Mouse (Mus musculus) forebrain, embryonic 14.5 days (tissue): ENCODE results near the gene Was. TPM values are rescaled to one million over a fixed set of nuclear protein-coding genes. Genes with fewer than 3 reads are reported as not detected.
"Not testable (repeated sequence)": the region's sequence is repeated elsewhere in the genome, so short reads cannot be mapped to it uniquely, and the experiment has no call there.

ENCODE experiments used
- ATAC-seq: fragments of 200-750 bp; cut with Nextera tagmentation; 2 replicates; pipeline ENCODE4 v1.8.0; 2017; ENCODE audit warnings: mild to moderate bottlenecking, moderate library complexity
- DNase-seq: peaks from one replicate; pipeline ENCODE4 v3.0.0-alpha.2; 2015; ENCODE audit warnings: low spot score
- H3K27ac ChIP-seq: fragments of 300-500 bp; sonication (generic); 2 replicates; pipeline ENCODE4 v1.5.1; 2014; ENCODE audit warnings: low read depth, mild to moderate bottlenecking, control low read depth, low read length, moderate library complexity
- H3K27me3 ChIP-seq: fragments of 300-500 bp; sonication (generic); replicated peaks from 2 replicates; pipeline ENCODE4 v1.6.1; 2014; ENCODE audit warnings: low read length, control low read depth, mixed read lengths; ENCODE audit not compliant: control insufficient read depth, insufficient read depth
- H3K36me3 ChIP-seq: fragments of 300-500 bp; sonication (generic); 2 replicates; pipeline ENCODE4 v1.6.1; 2014; ENCODE audit warnings: low read length, control low read depth; ENCODE audit not compliant: control insufficient read depth, insufficient read depth
- H3K4me1 ChIP-seq: fragments of 300-500 bp; sonication (generic); 2 replicates; pipeline ENCODE4 v1.6.1; 2014; ENCODE audit warnings: antibody characterized with exemption, low read length, control low read depth; ENCODE audit not compliant: control insufficient read depth, insufficient read depth
- H3K4me2 ChIP-seq: fragments of 300-500 bp; sonication (generic); 2 replicates; pipeline ENCODE4 v1.6.1; 2014; ENCODE audit warnings: mild to moderate bottlenecking, control low read depth, low read length
- H3K4me3 ChIP-seq: fragments of 300-500 bp; sonication (generic); 2 replicates; pipeline ENCODE4 v1.5.1; 2014; ENCODE audit warnings: low read depth, low read length, control low read depth
- H3K9ac ChIP-seq: fragments of 300-500 bp; sonication (generic); 2 replicates; pipeline ENCODE4 v1.6.1; 2014; ENCODE audit warnings: mild to moderate bottlenecking, low read length, control low read depth, moderate library complexity
- H3K9me3 ChIP-seq: fragments of 300-500 bp; sonication (generic); replicated peaks from 2 replicates; pipeline ENCODE4 v1.6.1; 2016; ENCODE audit warnings: low read length, control low read depth, mixed read lengths; ENCODE audit not compliant: control insufficient read depth
- WGBS: fragments of 180-500 bp; shearing (Covaris S2); extraction: QIAGEN DNeasy Blood & Tissue Kit; methylation state at CpG from one replicate; pipeline ENCODE4 v1.1.7; 2014; 5-methylcytosine and 5-hydroxymethylcytosine counted together
- polyA plus RNA-seq: library from polyadenylated mRNA; unstranded; fragments of >200 nt; fragmentation: Nextera tagmentation; extraction: Ambion mirVana; gene quantifications from 2 replicates; pipeline ENCODE4 v1.2.1, GENCODE M21; 2014

Was gene
- polyA plus RNA-seq, 1 experiment from 2014 or later: 0.15 TPM

GRCm38 (mm10) chrX:8089746-8090145, 552 bp downstream of the Was start:
- DNase-seq: no peak
- H3K27me3 ChIP-seq: no peaks in the 10 kb centered on the region
- ATAC-seq: no peak
- no peaks in the 10 kb centered on the region for H3K9me3 ChIP-seq
- H3K9ac ChIP-seq: no peak overlapping the region
- H3K4me1 ChIP-seq: no peaks in the 10 kb centered on the region
- H3K4me3 ChIP-seq: no peak overlapping the region
- no peak overlapping the region for H3K4me2 ChIP-seq
- H3K27ac ChIP-seq: no peak overlapping the region
- WGBS: 93% methylated on average over 3 of the region's 3 CpGs
- no peaks in the 10 kb centered on the region for H3K36me3 ChIP-seq

- no peaks in the 10 kb centered on the region for H3K9me3 ChIP-seq
- no peak overlapping the region for H3K4me2 ChIP-seq
- H3K27ac ChIP-seq: no peak overlapping the region
- H3K36me3 ChIP-seq: no peaks in the 10 kb centered on the region
- no peaks in the 10 kb centered on the region for H3K27me3 ChIP-seq
- no peaks in the 10 kb centered on the region for H3K4me1 ChIP-seq
- ATAC-seq (no peak), DNase-seq (no peak)
- no peak overlapping the region for H3K9ac ChIP-seq
- WGBS: 89% methylated on average over 8 of the region's 8 CpGs
- no peak overlapping the region for H3K4me3 ChIP-seq
These were observed 4.7 kb downstream of the Was start for GRCm38 (mm10) chrX:8085611-8086010.

- Histone ChIP-seq H3K9ac (no peak overlapping the region), H3K27me3 (no peaks in the 10 kb centered on the region), H3K4me2 (no peak overlapping the region), H3K36me3 (no peaks in the 10 kb centered on the region), H3K4me3 (no peak overlapping the region), H3K9me3 (no peaks in the 10 kb centered on the region), H3K4me1 (no peaks in the 10 kb centered on the region), H3K27ac (no peak overlapping the region)
- DNase-seq (no peak), ATAC-seq (no peak)
- 86% methylated on average over 6 of the region's 6 CpGs for WGBS
These were observed 5.5 kb downstream of the Was start for GRCm38 (mm10) chrX:8084771-8085259.

GRCm38 (mm10) chrX:8075104-8075503, 15.2 kb downstream of the Was start:
- Histone ChIP-seq H3K27me3 (no peaks in the 10 kb centered on the region), H3K36me3 (peaks cover 12% of the 10 kb centered on the region), H3K9ac (peak overlapping the region; percentile 51), H3K4me2 (peak overlapping the region; percentile 53), H3K9me3 (no peaks in the 10 kb centered on the region), H3K27ac (peak overlapping the region; percentile 65; the same call in 1 of the 2 replicates), H3K4me1 (no peaks in the 10 kb centered on the region), H3K4me3 (peak overlapping the region; percentile 31)
- 43% methylated on average over 3 of the region's 3 CpGs for WGBS
- ATAC-seq (peak; percentile 25; the same call in 1 of the 2 replicates), DNase-seq (no peak)

- peak within 1 kb of the TSS; percentile 82 for H3K27ac ChIP-seq
- peak within 1 kb of the TSS; percentile 51 for H3K4me3 ChIP-seq
- no peaks in the 10 kb centered on the region for H3K4me1 ChIP-seq
- WGBS: 30% methylated on average over 46 of the region's 46 CpGs
- H3K9me3 ChIP-seq: no peaks in the 10 kb centered on the region
- peak within 1 kb of the TSS; percentile 53 for H3K4me2 ChIP-seq
- peak within 1 kb of the TSS; percentile 66 for H3K9ac ChIP-seq
- DNase-seq: peak; percentile 98
- ATAC-seq: peak; percentile 97
- H3K27me3 ChIP-seq: no peaks in the 10 kb centered on the region
- H3K36me3 ChIP-seq: peaks cover 16% of the 10 kb centered on the region
These were observed 15.8 kb downstream of the Was start, which contains the start of gene Suv39h1 for GRCm38 (mm10) chrX:8074430-8075014. Gene Suv39h1 (minus strand): TSS chrX:8074760.

- DNase-seq: peak; percentile 28
- H3K4me3 ChIP-seq: peak overlapping the region; percentile 51
- peak overlapping the region; percentile 52 for H3K4me2 ChIP-seq
- H3K9me3 ChIP-seq: no peaks in the 10 kb centered on the region
- peaks cover 18% of the 10 kb centered on the region for H3K36me3 ChIP-seq
- H3K27me3 ChIP-seq: no peaks in the 10 kb centered on the region
- peak; percentile 4; the same call in 1 of the 2 replicates for ATAC-seq
- peak overlapping the region; percentile 82 for H3K27ac ChIP-seq
- H3K9ac ChIP-seq: peak overlapping the region; percentile 66
- H3K4me1 ChIP-seq: no peaks in the 10 kb centered on the region
- WGBS: 33% methylated on average over 62 of the region's 64 CpGs
These were observed 16.3 kb downstream of the Was start for GRCm38 (mm10) chrX:8073881-8074429.

- no peak overlapping the region for H3K9ac ChIP-seq
- DNase-seq (no peak), ATAC-seq (no peak)
- H3K4me3 ChIP-seq: no peak overlapping the region
- WGBS: 100% methylated on average over 1 of the region's 1 CpGs
- H3K4me1 ChIP-seq: no peaks in the 10 kb centered on the region
- peaks cover 29% of the 10 kb centered on the region for H3K36me3 ChIP-seq
- no peak overlapping the region for H3K4me2 ChIP-seq
- H3K27me3 ChIP-seq: no peaks in the 10 kb centered on the region
- H3K9me3 ChIP-seq: no peaks in the 10 kb centered on the region
- no peak overlapping the region for H3K27ac ChIP-seq
These were observed 21.1 kb downstream of the Was start for GRCm38 (mm10) chrX:8069166-8069565.

GRCm38 (mm10) chrX:8051044-8051781, 39.1 kb downstream of the Was start:
- H3K27ac ChIP-seq, H3K4me3 ChIP-seq, H3K9ac ChIP-seq, ATAC-seq, H3K27me3 ChIP-seq, H3K4me2 ChIP-seq, DNase-seq, H3K36me3 ChIP-seq, H3K9me3 ChIP-seq, H3K4me1 ChIP-seq: not testable (repeated sequence)
- 88% methylated on average over 7 of the region's 8 CpGs for WGBS

GRCm38 (mm10) chrX:8033009-8033408, 57.3 kb downstream of the Was start:
- WGBS: 89% methylated on average over 1 of the region's 1 CpGs
- Histone ChIP-seq H3K9ac (no peak overlapping the region), H3K27me3 (no peaks in the 10 kb centered on the region), H3K36me3 (no peaks in the 10 kb centered on the region), H3K9me3 (no peaks in the 10 kb centered on the region), H3K4me2 (no peak overlapping the region), H3K27ac (no peak overlapping the region), H3K4me1 (no peaks in the 10 kb centered on the region), H3K4me3 (no peak overlapping the region)
- DNase-seq (no peak), ATAC-seq (no peak)
